Mouse (Mus musculus) heart, embryonic 13.5 days (tissue): ENCODE results near the gene Ccr1l1. TPM values are rescaled to one million over a fixed set of nuclear protein-coding genes. Genes with fewer than 3 reads are reported as not detected.

ENCODE experiments used
- polyA plus RNA-seq: library from polyadenylated mRNA; unstranded; fragments of >200 nt; fragmentation: Nextera tagmentation; extraction: Ambion mirVana; gene quantifications from 2 replicates; pipeline ENCODE4 v1.2.1, GENCODE M21; 2015

The Ccr1l1 gene
- polyA plus RNA-seq, 1 experiment from 2014 or later = not detected

Other genes starting within 250 kb of the Ccr1l1 start
- 0.17 and 0.23 TPM in 2 replicates for gene Cxcr6, start 171.9 kb downstream of the Ccr1l1 start, polyA plus RNA-seq
- gene Fyco1, start 126.5 kb downstream of the Ccr1l1 start, polyA plus RNA-seq = 23.9 and 27.0 TPM in 2 replicates
- gene Xcr1, start 116.4 kb downstream of the Ccr1l1 start, polyA plus RNA-seq = not detected in 2 replicates
- gene Ccr1, start 9.7 kb downstream of the Ccr1l1 start, polyA plus RNA-seq = 1.2 and 1.4 TPM in 2 replicates
- 0.04 and 0.09 TPM in 2 replicates for gene Ccr3, start 43.6 kb upstream of the Ccr1l1 start, polyA plus RNA-seq
- gene Ccr2, start 123.5 kb upstream of the Ccr1l1 start, polyA plus RNA-seq = 0.66 and 0.83 TPM in 2 replicates
- gene Ccr5, start 143.1 kb upstream of the Ccr1l1 start, polyA plus RNA-seq = 0.27 and 0.31 TPM in 2 replicates